Mouse (Mus musculus): Measurements from ENCODE around the gene Ildr2. TPM values are rescaled to one million over a fixed set of nuclear protein-coding genes. Genes with fewer than 3 reads are reported as not detected.

The Ildr2 gene
- polyA plus RNA-seq, 1 experiment, result 3.4 TPM

DNA sequence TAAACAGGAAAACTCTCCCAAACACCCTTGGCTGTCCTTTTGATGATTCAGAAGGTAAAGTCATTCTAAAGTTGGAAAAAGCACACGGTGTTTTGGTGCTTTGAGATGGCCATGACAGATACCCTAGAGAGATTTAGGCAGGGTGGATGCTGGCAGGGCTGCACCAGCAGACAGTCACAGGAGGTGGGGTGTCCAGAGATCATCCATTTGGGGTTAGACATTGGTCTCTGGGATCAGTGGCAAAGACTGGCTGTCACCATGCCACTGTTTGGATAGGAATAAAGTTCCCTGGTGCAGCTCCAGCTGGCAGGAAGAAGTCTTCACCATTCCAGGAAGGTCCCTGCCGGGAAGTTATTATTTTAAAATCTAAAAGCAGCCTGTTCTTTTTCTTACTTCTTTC lies 24.8 kb downstream of the Ildr2 start:
- DNase-seq, result peak in 1 of 2 experiments; percentile 37
- H3K27ac ChIP-seq (ENCODE audit: insufficient read depth, low read length), result no peak overlapping the region
- 33% methylated on average over 2 of the region's 2 CpGs for WGBS
- peaks cover 12% of the 10 kb centered on the region for H3K4me1 ChIP-seq (ENCODE audit: control insufficient read depth, insufficient read depth, low read length)
- H3K4me3 ChIP-seq (replicated peaks; ENCODE audit: insufficient read depth, low read depth, low read length), result no peak overlapping the region
- no peaks in the 10 kb centered on the region for H3K27me3 ChIP-seq (ENCODE audit: control insufficient read depth, insufficient read depth, low read length)
- no peak for TF ChIP-seq CTCF (IDR thresholded peaks at IDR 0.05; ENCODE audit: borderline replicate concordance, insufficient read depth, low read depth, low read length)
- TF ChIP-seq POLR2A (IDR thresholded peaks at IDR 0.05; ENCODE audit: borderline replicate concordance, insufficient read depth, low read length), result no peak

DNA sequence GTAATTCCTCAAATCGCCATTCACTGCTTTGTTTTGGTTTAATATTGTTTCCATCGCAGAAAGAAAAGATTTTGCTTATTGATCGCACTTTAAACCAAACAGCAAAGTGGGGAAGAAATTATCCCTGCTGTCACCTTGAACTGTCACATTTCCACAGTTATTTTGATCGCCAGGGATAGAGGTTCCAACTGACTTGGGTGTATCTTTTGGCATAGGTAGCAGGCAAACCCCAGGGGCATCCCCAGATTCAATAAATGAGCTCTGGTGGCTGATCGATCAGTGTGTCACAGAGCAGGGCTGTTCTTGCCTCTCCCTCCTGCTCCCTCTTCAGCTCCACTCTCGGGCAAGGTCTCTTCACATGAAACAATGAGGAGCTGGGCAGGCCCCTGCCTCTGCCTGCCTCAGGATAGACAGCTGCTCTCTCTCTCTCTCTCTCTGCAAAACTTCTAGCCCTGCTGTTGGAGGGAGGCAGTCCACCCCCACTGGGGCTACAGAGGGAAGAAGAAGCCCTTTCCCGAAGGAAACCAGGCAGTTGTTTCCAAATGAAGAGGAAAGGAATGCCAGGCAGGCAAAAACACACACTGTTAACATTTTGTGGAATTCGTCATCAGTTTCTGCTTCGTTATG lies 25.8 kb downstream of the Ildr2 start:
- Histone ChIP-seq H3K27me3 (ENCODE audit: control insufficient read depth, insufficient read depth, low read length) (no peaks in the 10 kb centered on the region), H3K4me3 (replicated peaks; ENCODE audit: insufficient read depth, low read depth, low read length) (no peak overlapping the region), H3K27ac (ENCODE audit: insufficient read depth, low read length) (no peak overlapping the region), H3K4me1 (ENCODE audit: control insufficient read depth, insufficient read depth, low read length) (peaks cover 12% of the 10 kb centered on the region)
- no peak for TF ChIP-seq CTCF (IDR thresholded peaks at IDR 0.05; ENCODE audit: borderline replicate concordance, insufficient read depth, low read depth, low read length)
- TF ChIP-seq POLR2A (IDR thresholded peaks at IDR 0.05; ENCODE audit: borderline replicate concordance, insufficient read depth, low read length), result no peak
- 63% methylated on average over 9 of the region's 9 CpGs for WGBS
- no peak for DNase-seq

DNA sequence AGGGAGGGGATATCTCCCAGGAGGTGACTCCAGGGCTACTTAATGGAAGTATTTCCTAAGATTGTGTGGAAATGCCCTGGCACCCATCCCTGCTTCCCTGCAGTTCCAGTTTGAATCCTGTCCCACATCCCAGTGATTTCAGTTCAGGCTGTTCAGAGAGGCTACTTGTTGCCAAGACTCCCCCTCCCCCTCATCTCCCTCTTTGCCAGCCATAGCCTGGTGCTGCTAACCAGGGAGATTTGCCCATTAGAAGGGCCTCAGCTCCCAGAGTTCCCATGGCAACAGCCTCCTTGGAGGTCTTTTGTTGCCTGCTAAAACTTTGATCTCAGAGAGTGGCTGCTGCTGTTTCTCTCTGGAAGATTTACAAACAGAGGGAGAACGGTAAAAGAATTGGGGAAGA lies 26.6 kb downstream of the Ildr2 start:
- Histone ChIP-seq H3K4me1 (ENCODE audit: control insufficient read depth, insufficient read depth, low read length) (peaks cover 12% of the 10 kb centered on the region), H3K27ac (ENCODE audit: insufficient read depth, low read length) (no peak overlapping the region), H3K4me3 (replicated peaks; ENCODE audit: insufficient read depth, low read depth, low read length) (no peak overlapping the region), H3K27me3 (ENCODE audit: control insufficient read depth, insufficient read depth, low read length) (no peaks in the 10 kb centered on the region)
- no peak for TF ChIP-seq CTCF (IDR thresholded peaks at IDR 0.05; ENCODE audit: borderline replicate concordance, insufficient read depth, low read depth, low read length)
- no peak for TF ChIP-seq POLR2A (IDR thresholded peaks at IDR 0.05; ENCODE audit: borderline replicate concordance, insufficient read depth, low read length)
- WGBS, result 29% methylated on average over 1 of the region's 1 CpGs
- DNase-seq, result peak; percentile 26 to 61

- WGBS, result 92% methylated on average over 1 of the region's 1 CpGs
- Histone ChIP-seq H3K27ac (ENCODE audit: insufficient read depth, low read length) (no peak overlapping the region), H3K4me1 (ENCODE audit: control insufficient read depth, insufficient read depth, low read length) (peaks cover 12% of the 10 kb centered on the region), H3K4me3 (replicated peaks; ENCODE audit: insufficient read depth, low read depth, low read length) (no peak overlapping the region), H3K27me3 (ENCODE audit: control insufficient read depth, insufficient read depth, low read length) (no peaks in the 10 kb centered on the region)
- TF ChIP-seq POLR2A (IDR thresholded peaks at IDR 0.05; ENCODE audit: borderline replicate concordance, insufficient read depth, low read length), result no peak
- TF ChIP-seq CTCF (IDR thresholded peaks at IDR 0.05; ENCODE audit: borderline replicate concordance, insufficient read depth, low read depth, low read length), result no peak
- peak in 1 of 2 experiments; percentile 16 for DNase-seq
Measured at GRCm38 (mm10) chr1:166281287-166281686, 27.3 kb downstream of the Ildr2 start.

DNA sequence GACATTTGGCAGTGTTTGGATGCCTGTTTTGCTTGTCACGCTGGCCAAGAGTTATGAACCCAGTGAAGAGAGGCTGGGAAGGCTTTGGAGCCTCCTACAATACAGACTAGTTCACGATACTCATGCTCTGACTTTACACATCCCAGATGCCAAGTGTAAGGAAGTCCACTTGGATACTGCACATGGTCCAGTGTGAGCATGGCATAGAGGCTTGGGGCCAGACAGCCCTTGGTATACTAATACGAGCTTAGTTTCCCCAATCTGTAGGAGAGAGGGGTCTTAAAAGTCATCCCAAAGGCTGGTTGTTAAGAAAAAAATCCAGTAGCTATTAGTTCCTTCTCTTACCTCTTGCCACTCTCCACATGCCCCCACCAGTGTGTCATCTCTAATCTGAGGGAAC lies 27.9 kb downstream of the Ildr2 start:
- Histone ChIP-seq H3K4me3 (replicated peaks; ENCODE audit: insufficient read depth, low read depth, low read length) (no peak overlapping the region), H3K4me1 (ENCODE audit: control insufficient read depth, insufficient read depth, low read length) (peaks cover 12% of the 10 kb centered on the region), H3K27me3 (ENCODE audit: control insufficient read depth, insufficient read depth, low read length) (no peaks in the 10 kb centered on the region), H3K27ac (ENCODE audit: insufficient read depth, low read length) (no peak overlapping the region)
- DNase-seq, result no peak
- 80% methylated on average over 3 of the region's 3 CpGs for WGBS
- TF ChIP-seq CTCF (IDR thresholded peaks at IDR 0.05; ENCODE audit: borderline replicate concordance, insufficient read depth, low read depth, low read length), result no peak
- TF ChIP-seq POLR2A (IDR thresholded peaks at IDR 0.05; ENCODE audit: borderline replicate concordance, insufficient read depth, low read length), result no peak

DNA sequence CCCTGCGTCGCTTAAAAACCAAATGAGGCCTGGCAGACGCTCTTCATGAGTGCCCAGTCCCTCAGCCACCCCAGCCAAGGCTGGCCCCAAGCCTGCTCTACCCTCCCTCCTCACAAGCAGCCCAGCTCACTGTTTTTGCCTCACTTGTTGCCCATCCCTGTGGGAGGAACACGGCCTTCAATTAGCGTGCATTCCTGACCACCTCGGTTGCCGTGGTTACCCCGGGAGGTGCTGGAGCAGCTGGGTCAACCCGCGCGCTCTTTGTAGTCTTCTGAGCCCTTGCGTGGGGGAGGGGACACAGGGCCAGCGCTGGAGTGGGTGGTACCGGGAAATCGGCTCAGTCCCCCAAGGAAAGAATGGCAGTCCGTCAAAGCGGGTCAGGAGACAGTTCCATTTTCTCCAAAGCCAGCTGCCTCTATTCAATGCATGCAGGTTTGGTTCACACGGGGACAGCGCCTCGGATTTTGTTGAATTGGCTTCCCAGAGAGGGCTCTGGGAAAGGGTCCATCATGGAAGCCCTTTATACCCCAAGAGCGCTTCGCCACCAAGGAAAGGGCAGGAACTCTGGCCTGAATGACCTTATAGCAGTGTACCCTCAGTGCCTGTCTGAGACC lies 28.8 kb downstream of the Ildr2 start:
- Histone ChIP-seq H3K4me1 (ENCODE audit: control insufficient read depth, insufficient read depth, low read length) (peaks cover 12% of the 10 kb centered on the region), H3K4me3 (replicated peaks; ENCODE audit: insufficient read depth, low read depth, low read length) (peak overlapping the region; percentile 19), H3K27ac (ENCODE audit: insufficient read depth, low read length) (no peak overlapping the region), H3K27me3 (ENCODE audit: control insufficient read depth, insufficient read depth, low read length) (no peaks in the 10 kb centered on the region)
- no peak for TF ChIP-seq CTCF (IDR thresholded peaks at IDR 0.05; ENCODE audit: borderline replicate concordance, insufficient read depth, low read depth, low read length)
- TF ChIP-seq POLR2A (IDR thresholded peaks at IDR 0.05; ENCODE audit: borderline replicate concordance, insufficient read depth, low read length), result no peak
- peak; percentile 37 to 51 for DNase-seq
- WGBS, result 30% methylated on average over 22 of the region's 22 CpGs

DNA sequence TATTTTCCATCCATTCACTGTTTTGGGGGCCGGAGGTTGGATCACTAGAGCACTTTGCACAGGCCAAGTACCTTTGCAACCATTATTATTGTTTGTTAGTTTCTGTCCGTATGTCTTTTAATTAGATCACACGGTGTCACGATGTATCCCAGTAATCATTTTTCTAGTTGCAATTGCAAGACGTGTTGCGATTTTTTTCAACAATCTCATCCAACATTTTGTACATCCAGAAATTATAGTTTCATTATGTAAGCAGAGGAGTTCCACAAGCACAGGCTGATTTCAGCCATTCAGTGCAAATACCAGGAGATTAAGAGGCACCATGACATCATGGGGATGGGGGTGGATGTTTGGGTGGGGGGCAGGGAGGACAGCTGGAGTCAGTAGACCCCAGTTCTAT lies 29.5 kb downstream of the Ildr2 start:
- TF ChIP-seq CTCF (IDR thresholded peaks at IDR 0.05; ENCODE audit: borderline replicate concordance, insufficient read depth, low read depth, low read length) (no peak), POLR2A (IDR thresholded peaks at IDR 0.05; ENCODE audit: borderline replicate concordance, insufficient read depth, low read length) (no peak)
- 91% methylated on average over 6 of the region's 6 CpGs for WGBS
- Histone ChIP-seq H3K27ac (ENCODE audit: insufficient read depth, low read length) (no peak overlapping the region), H3K27me3 (ENCODE audit: control insufficient read depth, insufficient read depth, low read length) (no peaks in the 10 kb centered on the region), H3K4me3 (replicated peaks; ENCODE audit: insufficient read depth, low read depth, low read length) (no peak overlapping the region), H3K4me1 (ENCODE audit: control insufficient read depth, insufficient read depth, low read length) (peaks cover 12% of the 10 kb centered on the region)
- no peak for DNase-seq

GRCm38 (mm10) chr1:166284390-166284789 lies 30.5 kb downstream of the Ildr2 start:
- no peak overlapping the region for H3K4me3 ChIP-seq (replicated peaks; ENCODE audit: insufficient read depth, low read depth, low read length)
- no peak for DNase-seq
- TF ChIP-seq CTCF (IDR thresholded peaks at IDR 0.05; ENCODE audit: borderline replicate concordance, insufficient read depth, low read depth, low read length) (no peak), POLR2A (IDR thresholded peaks at IDR 0.05; ENCODE audit: borderline replicate concordance, insufficient read depth, low read length) (no peak)
- WGBS, result 38% methylated on average over 8 of the region's 8 CpGs
- peaks cover 12% of the 10 kb centered on the region for H3K4me1 ChIP-seq (ENCODE audit: control insufficient read depth, insufficient read depth, low read length)
- no peak overlapping the region for H3K27ac ChIP-seq (ENCODE audit: insufficient read depth, low read length)
- H3K27me3 ChIP-seq (ENCODE audit: control insufficient read depth, insufficient read depth, low read length), result no peaks in the 10 kb centered on the region
